In the genomic region with DNA sequence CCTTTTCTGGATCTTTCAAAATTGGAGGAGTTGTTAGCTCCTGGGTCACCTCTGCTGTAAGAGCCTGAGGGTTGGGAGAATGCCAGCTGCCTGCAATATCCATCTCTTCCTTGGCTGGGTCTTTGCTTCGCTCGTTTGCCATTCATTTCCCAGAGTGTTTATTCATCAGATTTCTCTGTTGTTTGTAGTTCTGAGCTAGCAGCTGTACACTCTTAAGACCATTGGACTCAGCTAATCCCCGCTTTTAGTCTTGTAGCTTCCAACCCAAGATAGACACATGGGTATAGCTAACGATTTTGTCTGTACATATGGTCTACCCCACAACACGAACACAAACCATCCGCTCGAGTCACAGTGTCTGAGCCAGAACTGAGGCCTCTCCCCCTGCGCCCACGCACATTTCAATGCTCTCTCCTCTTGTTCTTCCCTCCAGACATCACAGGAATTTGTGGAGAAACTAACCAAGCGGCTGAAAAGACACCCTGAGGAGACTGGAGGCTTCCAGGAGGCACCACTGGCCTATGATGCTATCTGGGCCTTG, we compare ENCODE assay signal across 21 mouse cellular contexts. TPM values are rescaled to one million over a fixed set of nuclear protein-coding genes. Genes with fewer than 3 reads are reported as not detected.
DNase-seq lines count a peak whose midpoint lies in the region; TF ChIP-seq lines count a peak whose summit lies in the region.
"Had no signal": no experiment of that assay in that cellular context is flagged by ENCODE, and none has a peak within 500 bp of the region (broad histone marks: within the 10 kb centered on the region; RNA-seq: fewer than 3 reads in every experiment).

No protein-coding gene starts in this region.

- peaks cover 16% of the 10 kb centered on the region for H3K4me1 ChIP-seq in cortical plate, adult 2 months (ENCODE audit: control insufficient read depth, insufficient read depth, low read length)
- peaks cover 15% of the 10 kb centered on the region for H3K4me1 ChIP-seq in olfactory bulb, adult 2 months (ENCODE audit: control insufficient read depth, insufficient read depth, low read length)
- H3K4me1 ChIP-seq in cerebellum, adult 2 months (ENCODE audit: control insufficient read depth, insufficient read depth, low read length), result no peaks in the 10 kb centered on the region; the same call in 1 of the 2 replicates
- H3K4me1 ChIP-seq: heart, embryonic 12.5 days; liver, embryonic 13.5 days; neural tube, embryonic 12.5 days had no signal

- DNase-seq in layer of hippocampus, adult 11-12 months (ENCODE audit: low spot score), result peak; percentile 64
- no peak for DNase-seq in layer of hippocampus, postnatal 25 days (ENCODE audit: extremely low spot score in 1 of 2, low spot score in 1 of 2)
- peak; percentile 83 for DNase-seq in right cerebral cortex, adult 18-20 months
- DNase-seq in right cerebral cortex, postnatal 4 days, result no peak
- no peak for DNase-seq in cerebellum, adult 2 months
- no peak for DNase-seq in cerebellum, postnatal 4 days (ENCODE audit: low spot score in 2 of 2)
- DNase-seq: cerebellum, adult 9-10 months; gastrocnemius, postnatal 36 days; heart, postnatal 4 days; liver, embryonic 13.5 days; lung, postnatal 4 days; midbrain, embryonic 14.5 days; thymus, adult 2 months had no signal

- 33% methylated on average over 10 of the region's 10 CpGs for WGBS in olfactory bulb, adult 2 months
- 72% methylated on average over 10 of the region's 10 CpGs for WGBS in cerebellum, adult 2 months

- no peaks in the 10 kb centered on the region for H3K27me3 ChIP-seq in cerebellum, adult 2 months (ENCODE audit: control insufficient read depth, insufficient read depth, low read length)
- H3K27me3 ChIP-seq: heart, embryonic 12.5 days; liver, embryonic 13.5 days; neural tube, embryonic 12.5 days had no signal

- no peak for TF ChIP-seq CTCF in cortical plate, adult 2 months (IDR thresholded peaks at IDR 0.05; ENCODE audit: extremely low read depth, insufficient read depth, low read length)
- no peak for TF ChIP-seq CTCF in olfactory bulb, adult 2 months (IDR thresholded peaks at IDR 0.05; ENCODE audit: insufficient read depth, low read depth, low read length)
- no peak for TF ChIP-seq CTCF in cerebellum, adult 2 months (IDR thresholded peaks at IDR 0.05; ENCODE audit: borderline replicate concordance, insufficient read depth, low read depth, low read length)

- no peak for TF ChIP-seq POLR2A in cortical plate, adult 2 months (IDR thresholded peaks at IDR 0.05; ENCODE audit: extremely low read depth, insufficient read depth, low read length)
- TF ChIP-seq POLR2A in olfactory bulb, adult 2 months (IDR thresholded peaks at IDR 0.05; ENCODE audit: insufficient read depth, low read depth, low read length), result no peak
- TF ChIP-seq POLR2A in cerebellum, adult 2 months (IDR thresholded peaks at IDR 0.05; ENCODE audit: borderline replicate concordance, insufficient read depth, low read length), result no peak

- peak overlapping the region; percentile 27; the same call in 1 of the 2 replicates for H3K27ac ChIP-seq in cortical plate, adult 2 months (ENCODE audit: insufficient read depth, low read length)
- H3K27ac ChIP-seq in olfactory bulb, adult 2 months (ENCODE audit: insufficient read depth, low read depth, low read length), result peak overlapping the region; percentile 83
- H3K27ac ChIP-seq in cerebellum, adult 2 months (ENCODE audit: insufficient read depth, low read length), result no peak overlapping the region
- H3K27ac ChIP-seq: liver, embryonic 13.5 days; neural tube, embryonic 12.5 days had no signal

- H3K4me3 ChIP-seq in cortical plate, adult 2 months (ENCODE audit: insufficient read depth, low read length), result no peak overlapping the region
- H3K4me3 ChIP-seq in olfactory bulb, adult 2 months (ENCODE audit: insufficient read depth, low read depth, low read length), result no peak overlapping the region; the same call in 1 of the 2 replicates
- H3K4me3 ChIP-seq in cerebellum, adult 2 months (replicated peaks; ENCODE audit: insufficient read depth, low read depth, low read length), result no peak overlapping the region
- H3K4me3 ChIP-seq: heart, embryonic 12.5 days; liver, embryonic 13.5 days; neural tube, embryonic 12.5 days had no signal

RNA-seq across cellular contexts. Expression of gene Gabbr1, which starts 16.4 kb away (rescaled TPM):
- total RNA-seq in layer of hippocampus, postnatal 25 days (2021), result 100 to 1,000 TPM; 706 to 708 TPM
- polyA plus RNA-seq in cortical plate, adult 2 months (2012; rRNA removed), result 481 and 483 TPM in 2 replicates
- polyA plus RNA-seq in olfactory bulb, adult 2 months (2012; ENCODE audit: insufficient read depth, insufficient read length, low replicate concordance, missing spikeins), result 220 and 221 TPM in 2 replicates
- polyA plus RNA-seq in cerebellum, adult 2 months (2012; rRNA removed), result 403 and 405 TPM in 2 replicates

RNA-seq across cellular contexts. Expression of gene Olfr90, which starts 26.1 kb away (rescaled TPM):
- total RNA-seq in layer of hippocampus, postnatal 25 days (2021), result under 1 TPM in 1 of 2 experiments, not detected in 1; 0.14 TPM
- polyA plus RNA-seq in cortical plate, adult 2 months (2012; rRNA removed), result not detected in 2 replicates
- polyA plus RNA-seq in olfactory bulb, adult 2 months (2012; ENCODE audit: insufficient read depth, insufficient read length, low replicate concordance, missing spikeins), result not detected in 2 replicates
- not detected in 2 replicates for polyA plus RNA-seq in cerebellum, adult 2 months (2012; rRNA removed)
- total RNA-seq: gastrocnemius, postnatal 36 days; heart, postnatal 4 days; left cerebral cortex, adult 8-10 months had no signal
- polyA plus RNA-seq: heart, embryonic 12.5 days; kidney, embryonic 16.5 days; liver, embryonic 13.5 days; midbrain, embryonic 14.5 days; thymus, adult 2 months had no signal

RNA-seq across cellular contexts. Expression of gene Olfr91, which starts 35.9 kb away (rescaled TPM):
- not detected for total RNA-seq in layer of hippocampus, postnatal 25 days (2021)
- polyA plus RNA-seq in cortical plate, adult 2 months (2012; rRNA removed), result not detected in 2 replicates
- polyA plus RNA-seq in olfactory bulb, adult 2 months (2012; ENCODE audit: insufficient read depth, insufficient read length, low replicate concordance, missing spikeins), result not detected in 2 replicates
- not detected in 2 replicates for polyA plus RNA-seq in cerebellum, adult 2 months (2012; rRNA removed)
- total RNA-seq: gastrocnemius, postnatal 36 days; heart, postnatal 4 days; left cerebral cortex, adult 8-10 months had no signal
- polyA plus RNA-seq: activated CD4-positive, CD25-positive, alpha-beta regulatory T cell, adult 4 months; heart, embryonic 12.5 days; kidney, embryonic 16.5 days; liver, embryonic 13.5 days; midbrain, embryonic 14.5 days; neural tube, embryonic 12.5 days; thymus, adult 2 months had no signal

RNA-seq across cellular contexts. Expression of gene Mog, which starts 39.0 kb away (rescaled TPM):
- total RNA-seq in layer of hippocampus, postnatal 25 days (2021), result 100 to 1,000 TPM in 1 of 2 experiments, 10 to 100 TPM in 1; 96.8 to 121 TPM
- 99.6 and 128 TPM in 2 replicates for polyA plus RNA-seq in cortical plate, adult 2 months (2012; rRNA removed)
- not detected in 2 replicates for polyA plus RNA-seq in olfactory bulb, adult 2 months (2012; ENCODE audit: insufficient read depth, insufficient read length, low replicate concordance, missing spikeins)
- polyA plus RNA-seq in cerebellum, adult 2 months (2012; rRNA removed), result 145 and 178 TPM in 2 replicates
- total RNA-seq: gastrocnemius, postnatal 36 days; heart, postnatal 4 days had no signal
- polyA plus RNA-seq: activated CD4-positive, CD25-positive, alpha-beta regulatory T cell, adult 4 months; heart, embryonic 12.5 days; inflammation-experienced regulatory T-cells, adult 6 months; liver, embryonic 13.5 days; thymus, adult 2 months had no signal

RNA-seq across cellular contexts. Expression of gene Olfr92, which starts 57.7 kb away (rescaled TPM):
- total RNA-seq in layer of hippocampus, postnatal 25 days (2021), result not detected
- not detected in 2 replicates for polyA plus RNA-seq in cortical plate, adult 2 months (2012; rRNA removed)
- polyA plus RNA-seq in olfactory bulb, adult 2 months (2012; ENCODE audit: insufficient read depth, insufficient read length, low replicate concordance, missing spikeins), result not detected in 2 replicates
- not detected in 2 replicates for polyA plus RNA-seq in cerebellum, adult 2 months (2012; rRNA removed)
- total RNA-seq: gastrocnemius, postnatal 36 days; heart, postnatal 4 days; left cerebral cortex, adult 8-10 months had no signal
- polyA plus RNA-seq: activated CD4-positive, CD25-positive, alpha-beta regulatory T cell, adult 4 months; heart, embryonic 12.5 days; inflammation-experienced regulatory T-cells, adult 6 months; kidney, embryonic 16.5 days; liver, embryonic 13.5 days; midbrain, embryonic 14.5 days; neural tube, embryonic 12.5 days; thymus, adult 2 months had no signal

Comparison
In these comparisons a context has a peak if more than half of its experiments do, and no peak if none do; other contexts are left out.
1. DNase-seq: peak in layer of hippocampus, adult 11-12 months (single experiment) and right cerebral cortex, adult 18-20 months (single experiment); none in layer of hippocampus, postnatal 25 days (0 of 2), right cerebral cortex, postnatal 4 days (single experiment), cerebellum, adult 2 months (0 of 2) and cerebellum, postnatal 4 days (0 of 2).